Mouse (Mus musculus): ENCODE data around the gene Myo16. TPM values are rescaled to one million over a fixed set of nuclear protein-coding genes. Genes with fewer than 3 reads are reported as not detected.

Myo16 gene
- polyA plus RNA-seq, 1 experiment: 0.02 TPM

DNA sequence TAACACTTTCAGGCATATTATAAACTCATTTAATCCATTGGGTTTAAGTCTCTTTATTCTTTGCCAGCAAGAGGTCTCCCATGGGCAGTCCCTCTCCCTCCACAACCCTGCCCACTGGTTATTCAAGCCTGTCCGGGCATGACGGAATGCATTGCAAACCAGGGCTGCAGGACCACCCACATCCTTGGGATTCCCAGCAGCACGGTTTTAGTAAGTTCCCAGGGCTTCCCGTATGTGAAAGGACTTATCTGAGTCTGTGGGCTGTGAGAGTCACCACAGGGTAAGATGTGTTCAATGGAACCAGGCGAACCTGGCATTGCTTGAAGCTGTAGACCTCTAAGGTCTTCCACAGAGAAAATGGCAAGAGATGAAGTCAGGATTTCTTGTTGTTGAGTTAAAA, 471.6 kb downstream of the Myo16 start:
- no peak overlapping the region for H3K4me3 ChIP-seq (ENCODE audit: insufficient read depth, poor library complexity, severe bottlenecking)
- no peaks in the 10 kb centered on the region for H3K79me3 ChIP-seq (ENCODE audit: low read depth)
- no peak overlapping the region for H3ac ChIP-seq (ENCODE audit: control insufficient read depth, insufficient read length, low read depth)
- no peaks in the 10 kb centered on the region for H3K36me3 ChIP-seq (ENCODE audit: control insufficient read depth, insufficient read depth)
- no peaks in the 10 kb centered on the region for H3K79me2 ChIP-seq (ENCODE audit: control insufficient read depth, insufficient read depth)
- no peak for TF ChIP-seq USF1 (IDR thresholded peaks at IDR 0.05; ENCODE audit: low read depth)
- no peak for TF ChIP-seq CTCF (IDR thresholded peaks at IDR 0.05; ENCODE audit: control insufficient read depth, insufficient read depth, insufficient read length)
- TF ChIP-seq MYOD1 (IDR thresholded peaks at IDR 0.05; ENCODE audit: control insufficient read depth, insufficient read length, low read depth): no peak
- TF ChIP-seq CEBPB (IDR thresholded peaks at IDR 0.05; ENCODE audit: low read depth): no peak
- TF ChIP-seq MAX (IDR thresholded peaks at IDR 0.05): no peak
- TF ChIP-seq FOSL1 (IDR thresholded peaks at IDR 0.05; ENCODE audit: insufficient read depth, low read length, poor library complexity, severe bottlenecking): no peak
- no peak for TF ChIP-seq MYOG (IDR thresholded peaks at IDR 0.05; ENCODE audit: control insufficient read depth, extremely low read depth, insufficient read length)
- no peaks in the 10 kb centered on the region for H3K27me3 ChIP-seq (ENCODE audit: control insufficient read depth, insufficient read depth, insufficient read length)

- H3K27me3 ChIP-seq (ENCODE audit: control insufficient read depth, insufficient read depth, insufficient read length): no peaks in the 10 kb centered on the region
- TF ChIP-seq MYOD1 (IDR thresholded peaks at IDR 0.05; ENCODE audit: control insufficient read depth, insufficient read length, low read depth) (no peak), MAX (IDR thresholded peaks at IDR 0.05) (no peak), CTCF (IDR thresholded peaks at IDR 0.05; ENCODE audit: control insufficient read depth, insufficient read depth, insufficient read length) (no peak), CEBPB (IDR thresholded peaks at IDR 0.05; ENCODE audit: low read depth) (no peak), USF1 (IDR thresholded peaks at IDR 0.05; ENCODE audit: low read depth) (no peak), MYOG (IDR thresholded peaks at IDR 0.05; ENCODE audit: control insufficient read depth, extremely low read depth, insufficient read length) (no peak), FOSL1 (IDR thresholded peaks at IDR 0.05; ENCODE audit: insufficient read depth, low read length, poor library complexity, severe bottlenecking) (no peak)
- H3K36me3 ChIP-seq (ENCODE audit: control insufficient read depth, insufficient read depth): no peaks in the 10 kb centered on the region
- H3K4me3 ChIP-seq (ENCODE audit: insufficient read depth, poor library complexity, severe bottlenecking): no peak overlapping the region
- no peak overlapping the region for H3ac ChIP-seq (ENCODE audit: control insufficient read depth, insufficient read length, low read depth)
- no peaks in the 10 kb centered on the region for H3K79me3 ChIP-seq (ENCODE audit: low read depth)
- H3K79me2 ChIP-seq (ENCODE audit: control insufficient read depth, insufficient read depth): no peaks in the 10 kb centered on the region
Observed at GRCm38 (mm10) chr8:10628725-10629124, 475.0 kb downstream of the Myo16 start.

GRCm38 (mm10) chr8:10629862-10630261, 476.2 kb downstream of the Myo16 start:
- H3K4me3 ChIP-seq (ENCODE audit: insufficient read depth, poor library complexity, severe bottlenecking): no peak overlapping the region
- no peaks in the 10 kb centered on the region for H3K79me3 ChIP-seq (ENCODE audit: low read depth)
- no peaks in the 10 kb centered on the region for H3K79me2 ChIP-seq (ENCODE audit: control insufficient read depth, insufficient read depth)

GRCm38 (mm10) chr8:10631006-10631405, 477.3 kb downstream of the Myo16 start:
- H3K27me3 ChIP-seq (ENCODE audit: control insufficient read depth, insufficient read depth, insufficient read length): no peaks in the 10 kb centered on the region
- no peak overlapping the region for H3K4me3 ChIP-seq (ENCODE audit: insufficient read depth, poor library complexity, severe bottlenecking)
- H3K79me3 ChIP-seq (ENCODE audit: low read depth): no peaks in the 10 kb centered on the region
- H3K79me2 ChIP-seq (ENCODE audit: control insufficient read depth, insufficient read depth): no peaks in the 10 kb centered on the region
- no peak overlapping the region for H3ac ChIP-seq (ENCODE audit: control insufficient read depth, insufficient read length, low read depth)
- TF ChIP-seq FOSL1 (IDR thresholded peaks at IDR 0.05; ENCODE audit: insufficient read depth, low read length, poor library complexity, severe bottlenecking): no peak
- TF ChIP-seq MYOD1 (IDR thresholded peaks at IDR 0.05; ENCODE audit: control insufficient read depth, insufficient read length, low read depth): no peak
- TF ChIP-seq CTCF (IDR thresholded peaks at IDR 0.05; ENCODE audit: control insufficient read depth, insufficient read depth, insufficient read length): no peak
- no peak for TF ChIP-seq MAX (IDR thresholded peaks at IDR 0.05)
- TF ChIP-seq CEBPB (IDR thresholded peaks at IDR 0.05; ENCODE audit: low read depth): no peak
- no peak for TF ChIP-seq MYOG (IDR thresholded peaks at IDR 0.05; ENCODE audit: control insufficient read depth, extremely low read depth, insufficient read length)
- no peak for TF ChIP-seq USF1 (IDR thresholded peaks at IDR 0.05; ENCODE audit: low read depth)
- no peaks in the 10 kb centered on the region for H3K36me3 ChIP-seq (ENCODE audit: control insufficient read depth, insufficient read depth)

More at GRCm38 (mm10) chr8:10629862-10630261, 476.2 kb downstream of the Myo16 start:
- Histone ChIP-seq H3K36me3 (ENCODE audit: control insufficient read depth, insufficient read depth) (no peaks in the 10 kb centered on the region), H3K27me3 (ENCODE audit: control insufficient read depth, insufficient read depth, insufficient read length) (no peaks in the 10 kb centered on the region), H3ac (ENCODE audit: control insufficient read depth, insufficient read length, low read depth) (no peak overlapping the region)
- TF ChIP-seq MYOD1 (IDR thresholded peaks at IDR 0.05; ENCODE audit: control insufficient read depth, insufficient read length, low read depth): no peak
- peak; percentile 74 for TF ChIP-seq FOSL1 (IDR thresholded peaks at IDR 0.05; ENCODE audit: insufficient read depth, low read length, poor library complexity, severe bottlenecking)

DNA sequence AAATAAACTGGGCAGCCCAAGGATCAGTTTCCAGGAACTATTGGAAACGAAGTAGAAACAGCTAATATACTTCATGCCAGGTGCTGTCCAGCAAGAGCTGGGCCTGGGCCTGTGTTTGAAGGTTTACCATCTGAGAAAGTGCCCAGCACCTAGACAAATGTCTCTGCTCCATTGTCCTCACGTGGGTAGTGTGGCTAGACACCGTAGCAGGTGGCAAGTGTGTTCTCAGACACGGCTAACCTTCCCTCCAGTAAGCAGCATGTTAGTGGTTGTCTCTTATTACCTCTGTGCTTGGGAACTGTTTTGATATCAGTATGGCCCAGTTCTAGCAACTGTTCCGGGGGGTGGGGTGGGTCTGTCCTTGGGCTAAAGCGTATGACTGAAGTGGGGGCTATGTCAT, 478.9 kb downstream of the Myo16 start:
- Histone ChIP-seq H3K79me2 (ENCODE audit: control insufficient read depth, insufficient read depth) (no peaks in the 10 kb centered on the region), H3K4me3 (ENCODE audit: insufficient read depth, poor library complexity, severe bottlenecking) (no peak overlapping the region), H3K79me3 (ENCODE audit: low read depth) (no peaks in the 10 kb centered on the region), H3K27me3 (ENCODE audit: control insufficient read depth, insufficient read depth, insufficient read length) (no peaks in the 10 kb centered on the region), H3ac (ENCODE audit: control insufficient read depth, insufficient read length, low read depth) (no peak overlapping the region), H3K36me3 (ENCODE audit: control insufficient read depth, insufficient read depth) (no peaks in the 10 kb centered on the region)
- TF ChIP-seq MYOG (IDR thresholded peaks at IDR 0.05; ENCODE audit: control insufficient read depth, extremely low read depth, insufficient read length): no peak
- no peak for TF ChIP-seq CEBPB (IDR thresholded peaks at IDR 0.05; ENCODE audit: low read depth)
- TF ChIP-seq FOSL1 (IDR thresholded peaks at IDR 0.05; ENCODE audit: insufficient read depth, low read length, poor library complexity, severe bottlenecking): no peak

DNA sequence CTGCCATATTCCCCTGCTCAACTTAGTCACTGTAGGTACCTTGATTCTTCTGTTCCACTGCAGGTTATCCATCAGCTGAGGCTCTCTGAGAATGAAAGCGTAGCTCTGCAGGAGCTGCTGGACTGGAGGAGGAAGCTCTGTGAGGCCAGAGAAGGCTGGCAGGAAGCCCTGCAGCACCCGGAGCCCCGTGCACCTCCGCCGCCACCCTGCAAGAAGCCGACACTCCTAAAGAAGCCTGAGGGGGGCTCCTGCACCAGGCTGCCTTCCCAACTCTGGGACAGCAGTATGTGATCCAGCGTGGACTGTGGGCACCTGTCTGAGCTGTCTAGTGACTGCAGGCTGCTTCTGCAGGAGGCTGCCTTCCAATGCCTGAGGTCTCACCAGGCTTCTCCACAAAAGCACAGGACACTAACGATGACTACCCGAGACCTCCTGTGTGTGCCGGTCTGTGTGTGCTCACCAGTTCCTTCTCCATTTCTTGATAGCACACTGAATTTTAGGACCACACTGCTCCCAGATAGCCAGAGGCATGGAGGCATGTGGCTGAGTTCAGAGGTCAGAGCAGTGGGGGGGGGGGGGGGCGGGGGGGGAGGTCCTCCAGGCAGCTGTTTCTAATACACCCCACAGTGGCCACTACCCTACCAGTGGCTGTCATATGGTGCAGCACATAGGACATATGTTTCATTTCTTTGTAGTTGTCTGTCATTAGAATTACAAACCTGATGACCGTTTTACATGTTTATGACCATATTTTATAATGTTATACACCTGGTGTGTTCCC, 479.8 kb downstream of the Myo16 start:
- no peaks in the 10 kb centered on the region for H3K79me2 ChIP-seq (ENCODE audit: control insufficient read depth, insufficient read depth)
- no peaks in the 10 kb centered on the region for H3K79me3 ChIP-seq (ENCODE audit: low read depth)
- no peak overlapping the region for H3ac ChIP-seq (ENCODE audit: control insufficient read depth, insufficient read length, low read depth)
- H3K27me3 ChIP-seq (ENCODE audit: control insufficient read depth, insufficient read depth, insufficient read length): no peaks in the 10 kb centered on the region
- H3K4me3 ChIP-seq (ENCODE audit: insufficient read depth, poor library complexity, severe bottlenecking): no peak overlapping the region
- H3K36me3 ChIP-seq (ENCODE audit: control insufficient read depth, insufficient read depth): no peaks in the 10 kb centered on the region
- TF ChIP-seq CEBPB (IDR thresholded peaks at IDR 0.05; ENCODE audit: low read depth) (no peak), FOSL1 (IDR thresholded peaks at IDR 0.05; ENCODE audit: insufficient read depth, low read length, poor library complexity, severe bottlenecking) (no peak), USF1 (IDR thresholded peaks at IDR 0.05; ENCODE audit: low read depth) (no peak), MAX (IDR thresholded peaks at IDR 0.05) (no peak), MYOD1 (IDR thresholded peaks at IDR 0.05; ENCODE audit: control insufficient read depth, insufficient read length, low read depth) (no peak), CTCF (IDR thresholded peaks at IDR 0.05; ENCODE audit: control insufficient read depth, insufficient read depth, insufficient read length) (no peak), MYOG (IDR thresholded peaks at IDR 0.05; ENCODE audit: control insufficient read depth, extremely low read depth, insufficient read length) (no peak)

Data from C2C12 (cell line).